Mouse (Mus musculus) neutrophil, adult 83 days (primary cell): Measurements from ENCODE around the gene Alox12. TPM values are rescaled to one million over a fixed set of nuclear protein-coding genes. Genes with fewer than 3 reads are reported as not detected.

Experiments used
- total RNA-seq, 2 experiments: library from RNA; stranded (reverse); gene quantifications; one replicate each; pipeline ENCODE4 v1.2.4; 2023

Gene Alox12
- under 1 TPM; 0.18 to 0.42 TPM for total RNA-seq

GRCm38 (mm10) chr11:70254931-70255531 lies at the start of gene Alox12:
TSS of gene Alox12 (minus strand) at chr11:70255353.

DNA sequence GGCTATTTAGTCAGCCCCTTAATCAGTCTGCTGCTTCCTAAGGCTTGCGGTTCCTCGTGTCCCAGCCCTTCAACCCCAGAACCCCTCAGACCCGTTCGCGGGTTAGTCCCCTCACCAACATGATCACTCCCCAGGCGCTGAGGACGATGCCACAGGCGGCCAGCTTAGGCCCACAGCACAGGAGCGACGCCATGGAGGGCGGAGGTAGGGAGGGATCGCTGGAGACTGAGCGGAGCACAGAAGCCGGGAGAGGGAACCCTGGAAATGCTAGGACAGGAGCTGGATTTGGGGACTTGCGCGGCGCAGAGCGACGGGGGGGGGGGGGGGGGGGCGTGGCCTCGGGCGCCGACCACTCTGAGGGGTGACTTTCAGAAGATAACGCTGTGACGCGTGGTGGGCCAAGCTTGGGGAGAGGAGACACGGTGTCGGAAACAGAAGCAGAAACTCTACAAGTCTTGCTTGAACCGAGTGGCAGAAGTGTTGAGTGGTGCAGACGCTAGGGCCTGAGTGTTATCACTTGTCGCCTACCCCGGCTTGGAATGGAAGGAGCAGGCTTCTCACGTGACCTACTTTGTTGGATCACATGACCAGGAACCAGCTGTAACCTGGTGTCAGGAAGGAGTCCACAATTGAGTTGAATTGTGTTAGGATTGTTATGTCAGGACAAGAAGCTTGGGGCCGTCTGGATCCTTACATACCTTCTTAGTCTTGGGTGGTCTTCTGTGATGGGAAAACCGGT lies 15.4 kb downstream of the Alox12 start, which contains the start of the genes Gm21988 and Rnasek:
Gm21988 (minus strand) TSS at position 290 of the 739 bp plus-strand sequence.
Rnasek (minus strand) TSS at position 302 of the 739 bp plus-strand sequence.

DNA sequence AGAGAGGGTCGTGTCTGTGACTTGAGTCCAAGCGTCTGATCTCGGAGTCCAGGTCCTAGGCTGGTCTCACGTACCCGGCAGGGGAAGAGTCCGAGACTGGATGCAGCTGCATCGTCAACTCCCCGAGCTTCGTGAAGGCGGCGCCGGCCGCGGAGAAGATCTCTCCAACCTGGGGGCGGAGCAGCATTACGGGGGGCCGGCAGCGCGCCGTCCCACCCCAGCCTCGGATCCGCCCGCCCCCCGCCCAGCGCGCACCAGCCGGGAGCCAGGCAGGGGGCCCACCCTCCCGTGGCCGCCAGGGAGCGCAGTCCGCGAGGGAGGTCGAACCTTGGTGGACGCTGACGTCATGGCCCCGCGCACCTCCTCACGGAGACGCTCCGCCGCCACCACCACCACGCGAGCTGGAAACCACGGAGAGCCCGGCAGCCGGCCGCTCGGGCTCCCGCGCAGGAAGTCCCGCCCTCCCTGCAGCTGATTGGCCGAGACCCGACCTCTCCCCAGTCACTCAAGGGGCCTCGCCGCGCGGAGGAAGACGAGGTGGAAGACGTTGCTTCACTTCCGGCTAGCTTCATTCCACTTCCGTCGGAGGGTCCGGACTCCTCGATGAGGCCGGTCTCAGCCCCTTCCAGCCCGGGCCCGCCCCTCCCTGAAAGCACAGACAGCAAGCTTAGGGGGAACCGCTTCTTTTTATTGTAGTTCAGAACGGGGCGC lies 17.5 kb downstream of the Alox12 start, which contains the start of gene 0610010K14Rik:
0610010K14Rik (minus strand) TSS at position 458 of the 711 bp plus-strand sequence.

DNA sequence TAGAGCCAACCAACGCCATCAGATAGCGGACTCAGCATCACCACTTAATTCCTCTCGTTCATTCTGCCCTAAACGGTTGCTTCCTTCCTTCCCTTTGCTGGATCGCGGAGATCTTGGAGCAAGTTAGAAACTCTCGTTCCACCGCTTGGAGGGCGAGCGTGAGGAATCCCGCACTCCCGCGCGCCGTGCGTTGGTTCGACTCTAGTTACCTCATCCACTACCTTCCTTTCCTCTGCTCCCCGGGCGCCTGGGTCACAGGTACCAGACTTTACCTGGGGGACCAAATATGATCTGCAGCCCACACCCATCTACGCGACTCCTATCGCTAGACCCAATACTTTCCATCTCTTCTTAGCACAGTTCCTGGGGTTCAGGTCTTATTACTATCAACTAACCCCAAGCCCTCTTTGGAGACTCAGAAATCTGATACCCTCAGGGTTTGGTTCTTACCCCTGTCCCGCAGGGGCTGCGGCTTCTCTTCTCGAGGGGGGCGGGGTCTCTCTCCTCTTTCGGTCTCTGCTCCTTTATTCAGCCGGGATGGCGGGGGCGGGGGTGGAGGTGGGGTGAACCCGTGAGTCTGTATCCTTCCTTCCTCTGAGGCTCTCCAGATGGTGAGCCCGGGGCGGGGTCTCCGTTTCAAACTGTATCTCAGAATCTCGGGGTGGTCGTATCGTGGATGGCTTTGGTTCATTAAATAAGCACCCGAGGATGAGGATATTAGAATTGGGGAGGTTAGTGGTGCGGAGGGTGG lies 25.7 kb downstream of the Alox12 start, which contains the start of gene Bcl6b:
Bcl6b (minus strand) TSS at position 539 of the 751 bp plus-strand sequence.

GRCm38 (mm10) chr11:70220731-70221602 lies 34.2 kb downstream of the Alox12 start, which contains the start of gene Slc16a13:
TSS of gene Slc16a13 (minus strand) at chr11:70221064.

DNA sequence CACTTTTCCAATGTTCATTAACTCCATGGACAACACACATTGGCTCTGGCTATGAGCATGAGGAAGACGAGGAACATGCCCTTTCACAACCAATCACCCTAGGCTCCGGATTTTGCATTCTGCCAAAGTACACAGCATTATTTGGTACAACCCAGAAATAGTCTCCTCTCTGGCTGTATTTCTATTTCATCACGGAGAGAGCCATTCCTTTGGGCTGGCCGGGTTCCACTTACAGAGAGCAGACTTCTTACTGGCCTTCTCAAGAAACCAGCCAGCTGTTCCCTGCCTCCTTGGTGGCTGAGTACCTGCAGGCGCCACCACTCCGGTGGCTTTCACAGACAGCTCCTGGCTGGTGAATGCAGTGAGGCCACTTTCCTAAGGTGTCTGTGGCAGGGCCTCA lies 42.7 kb downstream of the Alox12 start, which contains the start of gene Slc16a11:
Slc16a11 (plus strand) TSS at position 330 of the 400 bp plus-strand sequence.

Other genes starting within 250 kb of the Alox12 start
- gene Acadvl, start 239.9 kb downstream of the Alox12 start, total RNA-seq, result 10 to 100 TPM; 39.3 to 50.0 TPM
- gene Dlg4, start 238.4 kb downstream of the Alox12 start, total RNA-seq, result 1 to 10 TPM; 5.5 to 5.8 TPM
- not detected for gene Asgr1, start 201.3 kb downstream of the Alox12 start, total RNA-seq
- not detected for gene Asgr2, start 162.7 kb downstream of the Alox12 start, total RNA-seq
- 10 to 100 TPM; 11.8 to 12.3 TPM for gene Mgl2, start 125.0 kb downstream of the Alox12 start, total RNA-seq
- 10 to 100 TPM; 17.3 to 20.9 TPM for gene Clec10a, start 99.2 kb downstream of the Alox12 start, total RNA-seq
- not detected for gene Slc16a11, start 42.6 kb downstream of the Alox12 start, total RNA-seq
- 1 to 10 TPM; 1.5 to 2.1 TPM for gene Slc16a13, start 34.3 kb downstream of the Alox12 start, total RNA-seq
- gene Bcl6b, start 25.6 kb downstream of the Alox12 start, total RNA-seq, result not detected
- 10 to 100 TPM; 42.2 to 47.4 TPM for gene 0610010K14Rik, start 17.4 kb downstream of the Alox12 start, total RNA-seq
- gene Gm21988, start 15.5 kb downstream of the Alox12 start, total RNA-seq, result 1 to 10 TPM; 3.8 to 5.9 TPM
- gene Rnasek, start 15.5 kb downstream of the Alox12 start, total RNA-seq, result 100 to 1,000 TPM; 108 to 111 TPM
- 1 to 10 TPM in 1 of 2 experiments, under 1 TPM in 1; 0.62 to 1.0 TPM for gene Alox12e, start 67.3 kb upstream of the Alox12 start, total RNA-seq
- 10 to 100 TPM in 1 of 2 experiments, 1 to 10 TPM in 1; 3.3 to 17.8 TPM for gene Alox15, start 96.7 kb upstream of the Alox12 start, total RNA-seq
- gene Pelp1, start 154.7 kb upstream of the Alox12 start, total RNA-seq, result 10 to 100 TPM; 17.1 to 20.1 TPM
- gene Arrb2, start 177.3 kb upstream of the Alox12 start, total RNA-seq, result 100 to 1,000 TPM; 791 to 868 TPM
- gene Med11, start 196.6 kb upstream of the Alox12 start, total RNA-seq, result 10 to 100 TPM; 22.7 to 25.7 TPM
- under 1 TPM in 1 of 2 experiments, not detected in 1; 0.57 TPM for gene Zmynd15, start 204.1 kb upstream of the Alox12 start, total RNA-seq
- gene Cxcl16, start 204.6 kb upstream of the Alox12 start, total RNA-seq, result 1 to 10 TPM; 1.8 to 2.3 TPM
- not detected for gene Tm4sf5, start 249.9 kb upstream of the Alox12 start, total RNA-seq